Mouse (Mus musculus): Measurements from ENCODE around the gene P2ry14.

GRCm38 (mm10) chr3:59181134-59181533 lies 27.7 kb upstream of the P2ry14 start:
- TF ChIP-seq GATA1 (IDR thresholded peaks at IDR 0.05; ENCODE audit: borderline replicate concordance, low read length): no peak
- no peak for TF ChIP-seq FLI1 (IDR thresholded peaks at IDR 0.05; ENCODE audit: low read length)
